Mouse (Mus musculus) lung, postnatal 0 days (tissue): Measurements from ENCODE around the gene Erc2. TPM values are rescaled to one million over a fixed set of nuclear protein-coding genes. Genes with fewer than 3 reads are reported as not detected.

Experiments
- ATAC-seq: fragments of 200-750 bp; cut with Nextera tagmentation; 2 replicates; pipeline ENCODE4 v1.8.0; 2017; ENCODE audit warnings: moderate library complexity
- DNase-seq: peaks from one replicate; pipeline ENCODE4 v3.0.0-alpha.2; 2016; ENCODE audit warnings: low spot score
- H3K27ac ChIP-seq: fragments of 300-500 bp; sonication (generic); 2 replicates; pipeline ENCODE4 v1.5.1; 2014; ENCODE audit warnings: antibody characterized with exemption, mild to moderate bottlenecking, low read length, mixed read lengths
- H3K27me3 ChIP-seq: fragments of 300-500 bp; sonication (generic); replicated peaks from 2 replicates; pipeline ENCODE4 v1.6.1; 2014; ENCODE audit warnings: low read length, mixed read lengths; ENCODE audit not compliant: insufficient read depth
- H3K36me3 ChIP-seq: fragments of 300-500 bp; sonication (generic); 2 replicates; pipeline ENCODE4 v1.6.1; 2014; ENCODE audit warnings: low read length, mixed read lengths; ENCODE audit not compliant: insufficient read depth
- H3K4me1 ChIP-seq: fragments of 300-500 bp; sonication (generic); 2 replicates; pipeline ENCODE4 v1.6.1; 2014; ENCODE audit warnings: antibody characterized with exemption, low read depth, low read length, mixed read lengths; ENCODE audit not compliant: insufficient read depth
- H3K4me2 ChIP-seq: fragments of 300-500 bp; sonication (generic); replicated peaks from 2 replicates; pipeline ENCODE4 v1.6.1; 2014; ENCODE audit warnings: low read depth, mild to moderate bottlenecking, low read length, moderate library complexity, mixed read lengths
- H3K4me3 ChIP-seq: fragments of 300-500 bp; sonication (generic); 2 replicates; pipeline ENCODE4 v1.5.1; 2014; ENCODE audit warnings: low read depth, low read length
- H3K9ac ChIP-seq: fragments of 300-500 bp; sonication (generic); replicated peaks from 2 replicates; pipeline ENCODE4 v1.6.1; 2014; ENCODE audit warnings: low read depth, mild to moderate bottlenecking
- H3K9me3 ChIP-seq: fragments of 300-500 bp; sonication (generic); 2 replicates; pipeline ENCODE4 v1.6.1; 2016; ENCODE audit warnings: low read length, mixed read lengths
- CTCF ChIP-seq: IDR thresholded peaks from 2 replicates; pipeline ENCODE4 v1.5.1; 2016; ENCODE audit warnings: antibody characterized with exemption, mild to moderate bottlenecking
- EP300 ChIP-seq: IDR thresholded peaks from 2 replicates; pipeline ENCODE4 v1.6.1; 2016; ENCODE audit warnings: antibody characterized with exemption, mild to moderate bottlenecking, control low read depth
- WGBS: fragments of 180-500 bp; shearing (Covaris S2); extraction: QIAGEN DNeasy Blood & Tissue Kit; methylation state at CpG from one replicate; pipeline ENCODE4 v1.1.7; 2014; 5-methylcytosine and 5-hydroxymethylcytosine counted together
- polyA plus RNA-seq: library from polyadenylated mRNA; unstranded; fragments of >200 nt; fragmentation: Nextera tagmentation; extraction: Ambion mirVana; gene quantifications from 2 replicates; pipeline ENCODE4 v1.2.1, GENCODE M21; 2015

The Erc2 gene
- polyA plus RNA-seq, 1 experiment from 2014 or later: 1.9 TPM

DNA sequence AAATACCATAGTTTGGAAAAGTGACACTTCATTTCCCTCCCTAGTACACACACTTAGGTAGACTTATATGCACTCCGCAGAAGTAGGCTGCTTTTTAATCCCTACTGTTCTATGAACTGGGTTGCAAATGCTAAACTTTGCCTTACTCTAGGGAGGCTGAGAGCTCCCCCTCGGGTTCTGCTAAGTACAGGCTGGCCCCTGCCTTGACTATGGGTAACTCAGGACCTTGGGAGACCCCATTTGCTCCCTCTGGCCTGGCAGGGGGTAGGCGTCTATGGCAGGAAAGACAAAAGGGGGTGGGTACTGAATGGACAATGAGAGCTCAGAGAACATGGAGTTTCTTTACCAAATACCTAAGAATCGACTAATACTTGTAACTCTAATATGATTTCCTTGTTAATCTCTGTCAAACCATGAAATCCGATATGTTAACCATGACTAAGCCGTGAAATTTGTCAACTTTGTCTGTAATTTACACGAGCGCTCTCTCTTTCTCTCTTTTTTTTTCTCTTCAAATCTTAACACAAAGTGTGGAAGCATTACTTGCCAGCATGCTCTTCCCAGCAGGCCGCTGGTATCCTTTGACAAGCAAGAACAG lies 754.1 kb downstream of the Erc2 start:
- 63% methylated on average over 9 of the region's 9 CpGs for WGBS
- ATAC-seq (no peak), DNase-seq (no peak)
- Histone ChIP-seq H3K4me2 (no peak overlapping the region), H3K27me3 (no peaks in the 10 kb centered on the region), H3K9ac (no peak overlapping the region), H3K36me3 (no peaks in the 10 kb centered on the region), H3K4me3 (no peak overlapping the region), H3K9me3 (no peaks in the 10 kb centered on the region), H3K4me1 (no peaks in the 10 kb centered on the region; the same call in 1 of the 2 replicates), H3K27ac (no peak overlapping the region)
- TF ChIP-seq CTCF (no peak), EP300 (no peak)

GRCm38 (mm10) chr14:28377519-28377918 lies 755.3 kb downstream of the Erc2 start:
- Histone ChIP-seq H3K9ac (no peak overlapping the region), H3K4me2 (no peak overlapping the region), H3K4me3 (no peak overlapping the region), H3K9me3 (no peaks in the 10 kb centered on the region), H3K27ac (no peak overlapping the region), H3K27me3 (no peaks in the 10 kb centered on the region), H3K36me3 (no peaks in the 10 kb centered on the region), H3K4me1 (no peaks in the 10 kb centered on the region; the same call in 1 of the 2 replicates)
- 0 out of 2 replicates have a peak, but pooled peaks have one; percentile 14 for TF ChIP-seq EP300
- no peak for TF ChIP-seq CTCF
- ATAC-seq (peak; percentile 55), DNase-seq (peak; percentile 48)
- 52% methylated on average over 3 of the region's 3 CpGs for WGBS

DNA sequence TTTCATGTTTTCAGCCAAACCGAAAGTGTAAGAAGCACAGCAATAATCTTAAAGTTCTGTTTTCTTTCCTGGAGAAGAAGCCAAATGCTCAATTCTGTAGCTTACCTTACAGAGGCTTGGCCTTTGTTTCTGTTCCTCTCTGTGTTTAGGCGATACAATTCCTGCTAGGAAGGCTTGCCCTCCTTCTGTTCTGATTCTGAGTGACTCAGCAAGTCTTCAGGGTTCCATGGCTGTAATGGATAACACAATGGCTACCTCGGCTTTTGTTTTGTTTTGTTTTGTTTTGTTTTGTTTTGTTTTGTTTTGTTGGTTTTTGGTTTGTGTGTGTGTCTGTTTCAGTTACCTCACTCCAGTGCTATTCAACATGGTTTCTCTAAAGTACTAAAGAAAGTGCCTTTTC lies 757.9 kb downstream of the Erc2 start:
- TF ChIP-seq EP300: no peak
- TF ChIP-seq CTCF: no peak
- Histone ChIP-seq H3K36me3 (no peaks in the 10 kb centered on the region), H3K4me2 (no peak overlapping the region), H3K9me3 (no peaks in the 10 kb centered on the region), H3K27me3 (no peaks in the 10 kb centered on the region), H3K4me1 (no peaks in the 10 kb centered on the region; the same call in 1 of the 2 replicates), H3K9ac (no peak overlapping the region), H3K27ac (no peak overlapping the region), H3K4me3 (no peak overlapping the region)
- WGBS: 77% methylated on average over 3 of the region's 3 CpGs
- no peak for ATAC-seq
- no peak for DNase-seq

- TF ChIP-seq EP300 (no peak), CTCF (no peak)
Observed at GRCm38 (mm10) chr14:28381801-28382550, 759.7 kb downstream of the Erc2 start.

GRCm38 (mm10) chr14:28386815-28387607 lies 764.8 kb downstream of the Erc2 start:
- WGBS: 85% methylated on average over 3 of the region's 3 CpGs
- no peak overlapping the region for H3K4me2 ChIP-seq
- no peaks in the 10 kb centered on the region for H3K36me3 ChIP-seq
- no peak overlapping the region for H3K4me3 ChIP-seq
- H3K9me3 ChIP-seq: no peaks in the 10 kb centered on the region
- no peak for ATAC-seq
- no peak for DNase-seq
- TF ChIP-seq EP300 (no peak), CTCF (no peak)
- no peaks in the 10 kb centered on the region for H3K27me3 ChIP-seq
- no peak overlapping the region for H3K27ac ChIP-seq
- no peak overlapping the region for H3K9ac ChIP-seq
- no peaks in the 10 kb centered on the region for H3K4me1 ChIP-seq

More at GRCm38 (mm10) chr14:28381801-28382550, 759.7 kb downstream of the Erc2 start:
- H3K9ac ChIP-seq: no peak overlapping the region
- H3K27me3 ChIP-seq: no peaks in the 10 kb centered on the region
- no peak overlapping the region for H3K4me3 ChIP-seq
- no peaks in the 10 kb centered on the region for H3K4me1 ChIP-seq
- no peaks in the 10 kb centered on the region for H3K36me3 ChIP-seq
- H3K9me3 ChIP-seq: no peaks in the 10 kb centered on the region
- no peak overlapping the region for H3K27ac ChIP-seq
- no peak overlapping the region for H3K4me2 ChIP-seq
- ATAC-seq (no peak), DNase-seq (no peak)
- 72% methylated on average over 14 of the region's 14 CpGs for WGBS

GRCm38 (mm10) chr14:28398915-28399314 lies 776.7 kb downstream of the Erc2 start:
- ATAC-seq: no peak
- Histone ChIP-seq H3K4me1 (no peaks in the 10 kb centered on the region), H3K4me2 (no peak overlapping the region), H3K36me3 (no peaks in the 10 kb centered on the region), H3K9ac (no peak overlapping the region), H3K4me3 (no peak overlapping the region), H3K27me3 (no peaks in the 10 kb centered on the region), H3K27ac (no peak overlapping the region), H3K9me3 (no peaks in the 10 kb centered on the region)
- no peak for TF ChIP-seq EP300
- no peak for TF ChIP-seq CTCF
- DNase-seq: no peak
- WGBS: 61% methylated on average over 2 of the region's 2 CpGs
